Mouse (Mus musculus) neural tube, embryonic 12.5 days (tissue): Measurements from ENCODE around the gene Nipa1. TPM values are rescaled to one million over a fixed set of nuclear protein-coding genes. Genes with fewer than 3 reads are reported as not detected.

ENCODE experiments used
- ATAC-seq: fragments of 200-750 bp; cut with Nextera tagmentation; 2 replicates; pipeline ENCODE4 v1.8.0; 2017; ENCODE audit warnings: low read depth, mild to moderate bottlenecking, moderate TSS enrichment, moderate library complexity; ENCODE audit not compliant: low FRiP score
- H3K27ac ChIP-seq: fragments of 300-500 bp; sonication (generic); 2 replicates; pipeline ENCODE4 v1.5.1; 2016
- H3K27me3 ChIP-seq: fragments of 300-500 bp; sonication (generic); replicated peaks from 2 replicates; pipeline ENCODE4 v1.6.1; 2016; ENCODE audit warnings: mild to moderate bottlenecking
- H3K36me3 ChIP-seq: fragments of 300-500 bp; sonication (generic); 2 replicates; pipeline ENCODE4 v1.6.1; 2016; ENCODE audit warnings: mild to moderate bottlenecking
- H3K4me1 ChIP-seq: fragments of 300-500 bp; sonication (generic); 2 replicates; pipeline ENCODE4 v1.6.1; 2016
- H3K4me2 ChIP-seq: fragments of 300-500 bp; sonication (generic); replicated peaks from 2 replicates; pipeline ENCODE4 v1.6.1; 2016; ENCODE audit warnings: mild to moderate bottlenecking
- H3K4me3 ChIP-seq: fragments of 300-500 bp; sonication (generic); 2 replicates; pipeline ENCODE4 v1.5.1; 2016
- H3K9ac ChIP-seq: fragments of 300-500 bp; sonication (generic); 2 replicates; pipeline ENCODE4 v1.6.1; 2016; ENCODE audit warnings: mild to moderate bottlenecking
- H3K9me3 ChIP-seq: fragments of 300-500 bp; sonication (generic); 2 replicates; pipeline ENCODE4 v1.6.1; 2016; ENCODE audit warnings: mild to moderate bottlenecking
- WGBS: fragments of 180-500 bp; shearing (Covaris S2); methylation state at CpG from one replicate; pipeline ENCODE4 v1.1.7; 2016; 5-methylcytosine and 5-hydroxymethylcytosine counted together
- polyA plus RNA-seq: library from polyadenylated mRNA; unstranded; fragments of >200 nt; fragmentation: Nextera tagmentation; extraction: Ambion mirVana; gene quantifications from 2 replicates; pipeline ENCODE4 v1.2.1, GENCODE M21; 2016

The Nipa1 gene
- polyA plus RNA-seq = 16.8 and 18.4 TPM in 2 replicates

DNA sequence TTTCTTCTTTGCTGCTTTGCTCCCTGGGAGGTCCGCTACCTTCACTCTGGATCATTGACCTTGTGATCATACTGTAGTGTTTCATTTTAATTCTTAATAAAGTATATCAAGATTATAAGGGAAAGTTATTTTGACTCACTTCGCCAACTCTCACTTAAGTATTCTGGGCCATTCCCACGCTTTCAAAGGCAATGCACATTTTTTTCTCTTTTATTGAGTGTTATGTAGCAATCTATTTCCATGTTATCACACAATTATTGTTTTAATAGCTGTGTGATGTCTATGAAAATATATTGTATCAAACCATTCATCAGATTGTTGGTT is at the start of gene Nipa1:
Gene Nipa1, minus strand, starts transcription at position 25 of the 324 bp plus-strand sequence.
- Histone ChIP-seq H3K9me3 (no peaks in the 10 kb centered on the region), H3K9ac (peak within 1 kb of the TSS; percentile 82), H3K4me3 (peak within 1 kb of the TSS; percentile 72), H3K27me3 (no peaks in the 10 kb centered on the region), H3K27ac (peak within 1 kb of the TSS; percentile 47; the same call in 1 of the 2 replicates), H3K4me1 (no peaks in the 10 kb centered on the region), H3K4me2 (peak within 1 kb of the TSS; percentile 74), H3K36me3 (0 out of 2 replicates have a peak, but pooled peaks cover 2% of the 10 kb centered on the region)
- ATAC-seq = no peak
- WGBS = 53% methylated on average over 3 of the region's 3 CpGs

- ATAC-seq = no peak
- no peak overlapping the region for H3K27ac ChIP-seq
- peaks cover 3% of the 10 kb centered on the region; the same call in 1 of the 2 replicates for H3K36me3 ChIP-seq
- no peak overlapping the region for H3K4me2 ChIP-seq
- no peak overlapping the region for H3K9ac ChIP-seq
- 100% methylated on average over 1 of the region's 1 CpGs for WGBS
- no peaks in the 10 kb centered on the region for H3K4me1 ChIP-seq
- no peaks in the 10 kb centered on the region for H3K9me3 ChIP-seq
- H3K27me3 ChIP-seq = no peaks in the 10 kb centered on the region
- H3K4me3 ChIP-seq = no peak overlapping the region
These were observed 46.9 kb upstream of the Nipa1 start for GRCm38 (mm10) chr7:56066634-56067033.

DNA sequence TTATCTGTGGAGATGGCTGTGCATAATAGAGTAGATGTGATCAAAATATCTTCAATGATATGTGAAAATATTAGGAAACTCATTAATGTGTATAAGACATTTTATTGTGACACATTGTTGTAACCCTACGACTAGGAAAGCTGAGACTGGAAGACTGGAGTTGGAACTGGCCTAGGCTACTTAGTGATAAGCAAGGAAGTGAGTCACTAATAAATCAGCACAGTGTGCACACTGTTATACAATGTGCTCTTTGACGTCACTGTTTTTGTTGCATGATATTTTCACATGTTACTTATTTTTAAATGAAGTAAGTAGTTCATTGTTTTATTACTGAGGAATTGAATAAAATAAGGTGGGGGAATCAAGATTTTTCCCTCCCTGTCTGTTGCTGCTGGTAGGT is 46.4 kb upstream of the Nipa1 start:
- ATAC-seq = no peak
- H3K4me1 ChIP-seq = no peaks in the 10 kb centered on the region
- peaks cover 4% of the 10 kb centered on the region; the same call in 1 of the 2 replicates for H3K36me3 ChIP-seq
- H3K27ac ChIP-seq = no peak overlapping the region
- no peaks in the 10 kb centered on the region for H3K27me3 ChIP-seq
- H3K9ac ChIP-seq = no peak overlapping the region
- H3K4me3 ChIP-seq = no peak overlapping the region
- WGBS = 85% methylated on average over 2 of the region's 2 CpGs
- no peaks in the 10 kb centered on the region for H3K9me3 ChIP-seq
- no peak overlapping the region for H3K4me2 ChIP-seq

DNA sequence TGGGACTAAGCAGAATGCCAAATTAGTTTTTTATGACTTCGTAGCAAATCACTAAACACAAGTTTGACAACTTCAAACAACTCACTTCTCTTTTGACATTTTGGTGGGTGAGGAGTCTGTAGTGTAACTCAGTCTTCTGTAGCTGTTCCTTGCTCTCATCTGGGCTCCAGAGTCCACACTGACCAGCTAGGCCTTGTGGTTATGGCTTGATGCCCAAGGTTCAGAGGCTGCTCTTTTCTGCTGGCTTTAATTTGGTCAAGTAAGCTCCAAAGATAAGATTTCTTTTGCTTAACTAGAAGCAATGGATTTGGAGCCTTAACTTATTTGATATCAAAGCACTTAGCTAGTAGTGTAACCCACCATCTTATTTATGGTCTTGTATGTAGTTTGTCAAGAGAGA is 45.1 kb upstream of the Nipa1 start:
- H3K4me1 ChIP-seq = no peaks in the 10 kb centered on the region
- ATAC-seq = no peak
- H3K9me3 ChIP-seq = no peaks in the 10 kb centered on the region
- 98% methylated on average over 1 of the region's 1 CpGs for WGBS
- H3K27me3 ChIP-seq = no peaks in the 10 kb centered on the region
- H3K27ac ChIP-seq = no peak overlapping the region
- peaks cover 4% of the 10 kb centered on the region; the same call in 1 of the 2 replicates for H3K36me3 ChIP-seq
- H3K4me3 ChIP-seq = no peak overlapping the region
- H3K9ac ChIP-seq = no peak overlapping the region
- no peak overlapping the region for H3K4me2 ChIP-seq

GRCm38 (mm10) chr7:56055338-56055737 is 35.6 kb upstream of the Nipa1 start:
- 90% methylated on average over 3 of the region's 3 CpGs for WGBS
- H3K9ac ChIP-seq = no peak overlapping the region
- no peak for ATAC-seq

GRCm38 (mm10) chr7:56052996-56053395 is 33.2 kb upstream of the Nipa1 start:
- Histone ChIP-seq H3K36me3 (peaks cover 12% of the 10 kb centered on the region), H3K9me3 (no peaks in the 10 kb centered on the region), H3K4me2 (no peak overlapping the region), H3K4me1 (peaks cover 17% of the 10 kb centered on the region), H3K9ac (no peak overlapping the region), H3K27ac (no peak overlapping the region), H3K4me3 (no peak overlapping the region), H3K27me3 (no peaks in the 10 kb centered on the region)
- ATAC-seq = no peak

More at GRCm38 (mm10) chr7:56055338-56055737, 35.6 kb upstream of the Nipa1 start:
- Histone ChIP-seq H3K27me3 (no peaks in the 10 kb centered on the region), H3K36me3 (peaks cover 12% of the 10 kb centered on the region), H3K4me3 (no peak overlapping the region), H3K4me2 (no peak overlapping the region), H3K4me1 (peaks cover 12% of the 10 kb centered on the region), H3K9me3 (no peaks in the 10 kb centered on the region), H3K27ac (no peak overlapping the region)

GRCm38 (mm10) chr7:56050487-56050911 is 30.7 kb upstream of the Nipa1 start:
- Histone ChIP-seq H3K4me1 (peaks cover 17% of the 10 kb centered on the region), H3K4me3 (peak overlapping the region; percentile 79), H3K9me3 (no peaks in the 10 kb centered on the region), H3K9ac (peak overlapping the region; percentile 80), H3K27ac (peak overlapping the region; percentile 92), H3K4me2 (peak overlapping the region; percentile 76), H3K36me3 (no peaks in the 10 kb centered on the region), H3K27me3 (no peaks in the 10 kb centered on the region)
- under 1% methylated on average over 18 of the region's 18 CpGs for WGBS
- ATAC-seq = peak; percentile 70

DNA sequence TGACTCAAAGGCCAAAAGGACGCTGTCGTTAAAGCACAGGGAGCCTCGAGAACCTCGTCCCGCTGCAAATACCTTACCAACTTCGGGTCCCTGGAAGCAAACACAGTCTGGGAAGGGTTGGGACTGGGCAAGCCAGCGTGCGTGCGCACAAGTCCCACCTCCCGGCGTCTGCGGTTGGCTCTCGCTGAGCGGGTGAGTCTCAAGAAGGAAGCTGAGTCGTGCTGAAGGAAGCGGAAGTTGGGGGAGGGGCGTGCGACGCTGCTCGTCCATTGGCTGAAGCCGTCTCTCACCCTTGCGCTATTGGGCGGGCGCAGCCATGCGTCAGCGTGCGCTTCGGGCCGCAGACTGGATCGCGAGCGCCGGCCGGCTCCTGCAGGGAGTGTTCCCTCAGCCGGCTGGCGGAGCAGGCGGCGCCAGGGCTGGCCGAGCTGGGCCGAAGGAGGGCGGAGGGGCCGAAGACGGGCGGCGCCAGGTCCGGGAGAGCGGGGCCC is 30.1 kb upstream of the Nipa1 start, which contains the start of gene Herc2:
Gene Herc2, plus strand, starts transcription at position 366 of the 491 bp plus-strand sequence.
- H3K27me3 ChIP-seq = no peaks in the 10 kb centered on the region
- no peaks in the 10 kb centered on the region for H3K36me3 ChIP-seq

DNA sequence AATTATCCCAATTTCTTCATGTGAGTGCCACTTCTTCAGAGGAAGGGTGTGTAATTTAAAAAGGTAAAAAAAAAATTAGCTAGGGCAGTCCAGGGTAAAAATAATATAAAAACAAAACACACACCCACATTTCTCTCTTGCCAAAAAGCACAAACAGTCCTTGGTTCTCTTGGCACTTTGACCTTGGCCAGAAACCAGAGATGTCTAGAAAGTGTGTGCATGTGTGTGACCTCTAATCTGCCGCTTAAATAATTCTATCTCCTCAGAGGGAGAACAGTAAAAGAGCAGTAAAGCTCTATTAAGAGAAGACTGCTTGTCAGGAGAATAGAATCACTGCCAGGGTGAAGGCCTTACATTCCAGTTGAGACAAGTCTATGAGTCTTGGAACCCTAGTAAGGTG is 27.4 kb upstream of the Nipa1 start:
- no peak overlapping the region for H3K9ac ChIP-seq
- no peaks in the 10 kb centered on the region for H3K9me3 ChIP-seq
- no peak overlapping the region for H3K4me2 ChIP-seq
- H3K27ac ChIP-seq = no peak overlapping the region
- H3K36me3 ChIP-seq = no peaks in the 10 kb centered on the region
- ATAC-seq = no peak
- H3K27me3 ChIP-seq = no peaks in the 10 kb centered on the region
- peaks cover 14% of the 10 kb centered on the region for H3K4me1 ChIP-seq
- H3K4me3 ChIP-seq = no peak overlapping the region
- WGBS = 89% methylated on average over 1 of the region's 1 CpGs

More for the DNA sequence above, 30.1 kb upstream of the Nipa1 start, which contains the start of gene Herc2:
- under 1% methylated on average over 47 of the region's 47 CpGs for WGBS
- H3K27ac ChIP-seq = peak within 1 kb of the TSS; percentile 92
- H3K4me2 ChIP-seq = peak within 1 kb of the TSS; percentile 76
- ATAC-seq = peak; percentile 99
- peaks cover 17% of the 10 kb centered on the region for H3K4me1 ChIP-seq
- H3K9me3 ChIP-seq = no peaks in the 10 kb centered on the region
- peak within 1 kb of the TSS; percentile 80 for H3K9ac ChIP-seq
- H3K4me3 ChIP-seq = peak within 1 kb of the TSS; percentile 79

DNA sequence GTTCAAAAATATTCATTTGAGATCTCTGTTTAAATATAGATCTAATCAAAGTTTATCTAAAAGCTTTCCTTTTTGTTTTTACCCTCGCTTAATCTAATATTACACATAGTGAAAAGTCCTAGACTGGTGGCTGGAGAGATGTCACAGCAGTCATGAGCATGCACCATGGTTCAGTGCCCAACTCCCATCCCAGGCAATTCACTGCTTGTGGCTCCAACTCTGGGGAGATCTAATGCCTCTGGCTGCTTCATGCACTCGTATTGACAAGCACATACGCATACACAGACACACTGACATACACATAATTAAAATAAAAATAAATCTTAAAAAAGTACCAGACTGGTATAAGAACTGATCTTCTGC is 24.5 kb upstream of the Nipa1 start:
- Histone ChIP-seq H3K4me2 (no peak overlapping the region), H3K9ac (no peak overlapping the region), H3K4me1 (peaks cover 4% of the 10 kb centered on the region; the same call in 1 of the 2 replicates), H3K36me3 (no peaks in the 10 kb centered on the region), H3K27ac (no peak overlapping the region), H3K9me3 (no peaks in the 10 kb centered on the region), H3K4me3 (no peak overlapping the region), H3K27me3 (no peaks in the 10 kb centered on the region)
- WGBS = 85% methylated on average over 3 of the region's 3 CpGs
- no peak for ATAC-seq

DNA sequence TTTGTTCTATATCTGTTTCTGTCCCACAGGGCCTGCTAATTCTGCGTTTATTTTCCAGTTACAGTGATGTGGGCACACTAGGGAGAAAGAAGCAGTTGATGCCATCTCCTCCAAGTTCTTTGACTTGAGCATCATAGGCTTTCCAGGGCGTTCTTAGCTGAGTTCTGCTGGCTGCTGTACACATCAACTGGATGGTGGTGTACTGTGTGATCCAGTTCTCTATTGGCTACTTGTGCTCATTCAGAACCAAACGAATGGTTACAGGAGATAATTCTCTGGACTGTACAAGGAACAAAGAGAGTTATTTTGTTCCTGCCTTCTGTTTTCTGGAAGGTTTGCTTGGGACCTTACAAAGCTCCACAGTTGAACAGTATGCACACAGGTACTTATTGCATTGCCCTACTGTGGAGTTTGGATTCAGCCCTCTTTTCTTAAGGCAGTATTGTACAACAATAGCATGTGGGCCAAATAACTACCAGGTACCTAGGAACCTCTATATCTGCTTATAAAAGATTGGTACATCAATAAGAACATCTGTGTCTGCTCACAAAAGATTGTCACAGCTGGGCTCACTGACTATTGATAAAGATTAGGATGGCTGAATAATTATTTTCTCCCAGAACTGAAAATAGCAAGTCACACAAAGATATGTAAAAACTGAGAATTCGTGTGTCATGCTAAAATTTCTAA is 24.0 kb upstream of the Nipa1 start:
- H3K9ac ChIP-seq = no peak overlapping the region
- H3K27me3 ChIP-seq = no peaks in the 10 kb centered on the region
- H3K36me3 ChIP-seq = no peaks in the 10 kb centered on the region
- H3K27ac ChIP-seq = no peak overlapping the region
- H3K4me3 ChIP-seq = no peak overlapping the region
- H3K4me2 ChIP-seq = no peak overlapping the region
- 68% methylated on average over 4 of the region's 4 CpGs for WGBS
- no peaks in the 10 kb centered on the region for H3K9me3 ChIP-seq
- no peaks in the 10 kb centered on the region for H3K4me1 ChIP-seq
- no peak for ATAC-seq

GRCm38 (mm10) chr7:56042353-56042752 is 22.6 kb upstream of the Nipa1 start:
- Histone ChIP-seq H3K9me3 (no peaks in the 10 kb centered on the region), H3K4me2 (no peak overlapping the region), H3K4me1 (no peaks in the 10 kb centered on the region), H3K27ac (no peak overlapping the region), H3K36me3 (no peaks in the 10 kb centered on the region), H3K9ac (no peak overlapping the region), H3K27me3 (no peaks in the 10 kb centered on the region), H3K4me3 (no peak overlapping the region)
- 12% methylated on average over 5 of the region's 5 CpGs for WGBS
- no peak for ATAC-seq

DNA sequence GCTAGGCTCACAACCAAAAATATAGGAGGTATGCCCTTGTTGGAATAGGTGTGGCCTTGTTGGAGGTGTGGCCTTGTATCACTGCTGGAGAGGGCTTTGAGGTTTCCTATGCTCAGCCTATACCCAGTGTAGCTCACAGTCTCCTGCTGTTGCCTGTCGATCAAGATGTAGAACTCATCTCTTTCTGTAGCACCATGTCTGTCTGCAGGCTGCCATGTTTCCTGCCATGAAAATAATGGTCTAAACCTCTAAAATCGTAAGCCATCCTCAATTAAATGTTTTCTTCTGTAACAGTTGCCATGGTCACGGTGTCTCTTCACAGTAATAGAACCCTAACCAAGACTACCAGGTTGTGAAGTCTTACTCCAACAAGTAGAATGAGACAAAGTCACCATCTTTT is 3.8 kb upstream of the Nipa1 start:
- ATAC-seq = no peak
- WGBS = 91% methylated on average over 3 of the region's 3 CpGs
- Histone ChIP-seq H3K4me2 (no peak overlapping the region), H3K4me1 (no peaks in the 10 kb centered on the region), H3K9ac (no peak overlapping the region), H3K36me3 (no peaks in the 10 kb centered on the region), H3K9me3 (no peaks in the 10 kb centered on the region), H3K27ac (no peak overlapping the region), H3K27me3 (no peaks in the 10 kb centered on the region), H3K4me3 (no peak overlapping the region)
